Mouse (Mus musculus): ENCODE data around the gene Esp16.
"Not testable (repeated sequence)": the region's sequence is repeated elsewhere in the genome, so short reads cannot be mapped to it uniquely, and the experiment has no call there.

The Esp16 gene

GRCm38 (mm10) chr17:39535842-39536241 lies at the start of gene Esp16:
TSS of gene Esp16 (plus strand) at chr17:39536142.
- ATAC-seq (ENCODE audit: insufficient number of reproducible peaks, low FRiP score, low TSS enrichment): not testable (repeated sequence)

- ATAC-seq (ENCODE audit: insufficient number of reproducible peaks, low FRiP score, low TSS enrichment): not testable (repeated sequence)
Observed at GRCm38 (mm10) chr17:39498043-39498442, 37.9 kb upstream of the Esp16 start.

Measured in cerebellum, adult (tissue).